Mouse (Mus musculus): Measurements from ENCODE around the gene Ccdc137. TPM values are rescaled to one million over a fixed set of nuclear protein-coding genes. Genes with fewer than 3 reads are reported as not detected.
A peak's percentile ranks its signal among the peaks of the same experiment; 100 is the strongest.
"Not testable (repeated sequence)": the region's sequence is repeated elsewhere in the genome, so short reads cannot be mapped to it uniquely, and the experiment has no call there.

Gene Ccdc137
- 51.5 and 52.0 TPM in 2 replicates for polyA plus RNA-seq (2014; fragmentation: Nextera tagmentation; extraction: Ambion mirVana)

DNA sequence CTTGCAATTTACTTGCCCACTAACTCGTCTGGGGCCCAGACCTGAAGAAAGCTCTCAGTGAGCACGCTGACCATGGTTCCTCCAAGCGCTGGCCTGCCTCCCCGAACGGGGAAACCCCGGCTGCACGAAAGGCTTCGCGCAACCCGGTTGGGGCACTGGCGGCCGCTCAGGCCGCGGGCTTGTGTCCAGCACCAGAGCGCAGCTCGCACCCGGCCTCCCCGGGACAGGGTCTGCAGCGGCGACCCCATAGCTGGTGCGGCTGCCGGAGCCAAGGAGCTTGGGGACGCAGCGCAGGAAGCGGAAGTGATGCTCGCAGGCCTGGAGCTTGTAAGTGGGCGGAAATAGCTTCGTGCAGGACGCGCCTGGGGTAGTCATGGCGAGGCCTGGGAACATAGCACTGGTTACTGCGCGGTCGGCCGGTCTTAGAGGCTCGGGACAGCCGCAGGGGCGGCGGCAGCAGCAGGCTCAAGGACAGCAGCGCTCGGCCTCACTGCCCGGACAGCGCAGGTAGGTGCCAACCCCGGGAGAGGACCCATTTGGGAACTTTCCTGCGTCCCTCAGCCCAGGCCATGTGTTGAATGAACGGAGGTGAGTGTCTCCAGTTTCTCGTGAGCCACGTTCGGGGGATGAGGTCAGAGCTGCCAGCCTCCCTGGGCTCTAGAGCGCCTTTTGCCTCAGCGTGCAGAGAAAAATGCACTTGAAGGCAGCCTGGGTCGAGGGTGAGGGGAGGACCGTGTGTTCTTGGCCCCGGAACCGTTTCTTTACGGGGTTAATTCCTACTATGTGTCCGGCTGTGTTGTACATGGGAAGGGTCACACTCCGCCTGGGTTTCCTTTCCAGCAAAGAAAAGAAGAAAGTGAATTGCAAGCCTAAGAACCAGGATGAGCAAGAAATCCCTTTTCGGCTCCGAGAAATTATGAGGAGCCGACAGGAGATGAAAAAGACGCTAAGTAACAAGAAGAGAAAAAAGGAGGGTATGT lies at the start of gene Ccdc137, which contains the start of gene Oxld1:
Gene Ccdc137 (plus strand): TSS at position 344 of the 980 bp plus-strand sequence.
Gene Oxld1 (minus strand): TSS at position 297 of the 980 bp plus-strand sequence.
- H3K4me1 ChIP-seq (replicated peaks; ENCODE audit: control insufficient read depth, insufficient read depth, low read length), result peaks cover 14% of the 10 kb centered on the region
- H3K36me3 ChIP-seq (ENCODE audit: control insufficient read depth, insufficient read depth, low read length), result peaks cover 27% of the 10 kb centered on the region
- peak within 1 kb of the TSS; percentile 94 for H3K4me3 ChIP-seq (ENCODE audit: low read depth, low read length)
- peak; percentile 88 for ATAC-seq (replicated peaks; ENCODE audit: low FRiP score)
- H3K9ac ChIP-seq (ENCODE audit: low read depth, low read length), result peak within 1 kb of the TSS; percentile 95
- DNase-seq (ENCODE audit: low spot score), result peak; percentile 87
- H3K9me3 ChIP-seq (ENCODE audit: control insufficient read depth, low read length), result no peaks in the 10 kb centered on the region
- peak within 1 kb of the TSS; percentile 84 for H3K27ac ChIP-seq (ENCODE audit: low read depth, low read length)
- H3K27me3 ChIP-seq (replicated peaks; ENCODE audit: control insufficient read depth, insufficient read depth, low read length), result no peaks in the 10 kb centered on the region
- WGBS, result 4% methylated on average over 62 of the region's 62 CpGs
- peak within 1 kb of the TSS; percentile 88 for H3K4me2 ChIP-seq

GRCm38 (mm10) chr11:120413621-120414020 lies 44.3 kb upstream of the Ccdc137 start:
- not testable (repeated sequence) for H3K4me3 ChIP-seq (ENCODE audit: low read depth, low read length); H3K27me3 ChIP-seq (replicated peaks; ENCODE audit: control insufficient read depth, insufficient read depth, low read length); DNase-seq (ENCODE audit: low spot score); H3K4me2 ChIP-seq; H3K4me1 ChIP-seq (replicated peaks; ENCODE audit: control insufficient read depth, insufficient read depth, low read length); H3K9me3 ChIP-seq (ENCODE audit: control insufficient read depth, low read length); H3K9ac ChIP-seq (ENCODE audit: low read depth, low read length); ATAC-seq (replicated peaks; ENCODE audit: low FRiP score); H3K27ac ChIP-seq (ENCODE audit: low read depth, low read length)
- H3K36me3 ChIP-seq (ENCODE audit: control insufficient read depth, insufficient read depth, low read length), result peaks cover 66% of the 10 kb centered on the region
- 93% methylated on average over 7 of the region's 10 CpGs for WGBS

DNA sequence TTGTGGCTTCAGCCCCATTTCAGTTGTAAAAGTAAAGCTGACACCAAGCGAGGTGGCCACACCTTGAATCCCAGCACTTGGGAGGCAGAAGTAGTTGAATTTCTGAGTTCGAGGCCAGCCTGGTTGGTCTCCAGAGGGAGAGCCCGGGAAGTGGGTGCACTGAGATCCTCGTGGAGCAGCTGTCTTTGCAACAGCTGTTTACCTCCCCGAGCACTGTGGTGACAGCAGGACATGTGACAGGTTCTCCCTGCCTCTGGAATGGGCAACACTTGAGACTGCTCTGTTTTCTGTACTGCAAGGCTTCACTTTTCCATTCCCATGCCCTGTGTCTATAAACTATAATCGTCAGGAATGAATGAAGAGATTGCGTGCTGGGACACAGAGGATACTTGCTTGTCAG lies 40.1 kb upstream of the Ccdc137 start:
- Histone ChIP-seq H3K4me1 (replicated peaks; ENCODE audit: control insufficient read depth, insufficient read depth, low read length) (no peaks in the 10 kb centered on the region), H3K4me3 (ENCODE audit: low read depth, low read length) (no peak overlapping the region), H3K9ac (ENCODE audit: low read depth, low read length) (no peak overlapping the region), H3K27ac (ENCODE audit: low read depth, low read length) (no peak overlapping the region), H3K4me2 (no peak overlapping the region), H3K27me3 (replicated peaks; ENCODE audit: control insufficient read depth, insufficient read depth, low read length) (no peaks in the 10 kb centered on the region), H3K9me3 (ENCODE audit: control insufficient read depth, low read length) (no peaks in the 10 kb centered on the region), H3K36me3 (ENCODE audit: control insufficient read depth, insufficient read depth, low read length) (peaks cover 52% of the 10 kb centered on the region)
- no peak for ATAC-seq (replicated peaks; ENCODE audit: low FRiP score)
- no peak for DNase-seq (ENCODE audit: low spot score)
- WGBS, result 90% methylated on average over 7 of the region's 7 CpGs

GRCm38 (mm10) chr11:120418592-120418991 lies 39.3 kb upstream of the Ccdc137 start:
- no peak for DNase-seq (ENCODE audit: low spot score)
- peaks cover 45% of the 10 kb centered on the region for H3K36me3 ChIP-seq (ENCODE audit: control insufficient read depth, insufficient read depth, low read length)
- 100% methylated on average over 1 of the region's 1 CpGs for WGBS

GRCm38 (mm10) chr11:120422651-120423568 lies 35.0 kb upstream of the Ccdc137 start:
- Histone ChIP-seq H3K4me2 (no peak overlapping the region), H3K4me3 (ENCODE audit: low read depth, low read length) (no peak overlapping the region), H3K9ac (ENCODE audit: low read depth, low read length) (no peak overlapping the region), H3K4me1 (replicated peaks; ENCODE audit: control insufficient read depth, insufficient read depth, low read length) (no peaks in the 10 kb centered on the region), H3K27ac (ENCODE audit: low read depth, low read length) (no peak overlapping the region), H3K36me3 (ENCODE audit: control insufficient read depth, insufficient read depth, low read length) (peaks cover 45% of the 10 kb centered on the region), H3K27me3 (replicated peaks; ENCODE audit: control insufficient read depth, insufficient read depth, low read length) (no peaks in the 10 kb centered on the region), H3K9me3 (ENCODE audit: control insufficient read depth, low read length) (no peaks in the 10 kb centered on the region)
- DNase-seq (ENCODE audit: low spot score), result no peak
- 84% methylated on average over 13 of the region's 13 CpGs for WGBS
- no peak for ATAC-seq (replicated peaks; ENCODE audit: low FRiP score)

More at GRCm38 (mm10) chr11:120418592-120418991, 39.3 kb upstream of the Ccdc137 start:
- no peak overlapping the region for H3K4me3 ChIP-seq (ENCODE audit: low read depth, low read length)
- no peak overlapping the region for H3K27ac ChIP-seq (ENCODE audit: low read depth, low read length)
- no peak for ATAC-seq (replicated peaks; ENCODE audit: low FRiP score)
- H3K27me3 ChIP-seq (replicated peaks; ENCODE audit: control insufficient read depth, insufficient read depth, low read length), result no peaks in the 10 kb centered on the region
- H3K4me1 ChIP-seq (replicated peaks; ENCODE audit: control insufficient read depth, insufficient read depth, low read length), result no peaks in the 10 kb centered on the region
- no peak overlapping the region for H3K4me2 ChIP-seq
- no peak overlapping the region for H3K9ac ChIP-seq (ENCODE audit: low read depth, low read length)
- H3K9me3 ChIP-seq (ENCODE audit: control insufficient read depth, low read length), result no peaks in the 10 kb centered on the region

DNA sequence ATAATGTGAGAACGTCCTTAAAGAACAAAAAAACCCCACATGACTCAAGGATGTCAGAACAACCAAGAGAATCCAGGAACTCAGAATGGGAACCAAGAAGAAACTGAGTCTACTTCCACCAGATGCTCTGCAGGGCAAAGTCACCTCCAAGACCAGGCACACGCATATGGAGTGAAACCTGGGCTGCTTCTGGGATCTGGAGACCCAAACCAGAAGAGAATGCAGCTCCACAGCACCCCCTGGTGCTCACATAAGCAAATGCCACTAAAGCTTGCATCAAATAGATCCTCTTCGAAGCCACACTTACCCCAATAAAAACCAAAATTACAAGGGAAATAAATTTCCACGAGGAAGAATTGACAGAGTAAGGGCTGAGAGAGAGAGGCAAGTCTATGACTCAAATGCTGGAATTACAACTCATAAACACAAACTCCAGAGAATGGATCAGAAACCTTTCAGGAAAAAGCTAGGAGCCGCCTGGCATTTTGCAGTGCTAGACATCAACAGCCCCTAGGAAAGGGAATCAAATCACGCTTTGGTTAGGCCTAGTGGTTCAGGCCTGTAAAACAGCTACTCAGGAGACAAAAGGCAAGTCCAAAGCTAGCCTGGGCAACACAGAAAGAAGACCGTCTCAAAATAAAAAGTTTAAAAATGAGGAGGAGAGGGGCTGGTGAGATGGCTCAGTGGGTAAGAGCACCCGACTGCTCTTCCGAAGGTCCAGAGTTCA lies 34.2 kb upstream of the Ccdc137 start:
- ATAC-seq (replicated peaks; ENCODE audit: low FRiP score) (no peak), DNase-seq (ENCODE audit: low spot score) (no peak)
- H3K36me3 ChIP-seq (ENCODE audit: control insufficient read depth, insufficient read depth, low read length), result peaks cover 42% of the 10 kb centered on the region
- no peaks in the 10 kb centered on the region for H3K4me1 ChIP-seq (replicated peaks; ENCODE audit: control insufficient read depth, insufficient read depth, low read length)
- no peak overlapping the region for H3K4me3 ChIP-seq (ENCODE audit: low read depth, low read length)
- no peak overlapping the region for H3K27ac ChIP-seq (ENCODE audit: low read depth, low read length)
- whole genome bisulfite sequencing, result 76% methylated on average over 9 of the region's 9 CpGs
- no peak overlapping the region for H3K4me2 ChIP-seq
- no peaks in the 10 kb centered on the region for H3K9me3 ChIP-seq (ENCODE audit: control insufficient read depth, low read length)
- no peak overlapping the region for H3K9ac ChIP-seq (ENCODE audit: low read depth, low read length)
- H3K27me3 ChIP-seq (replicated peaks; ENCODE audit: control insufficient read depth, insufficient read depth, low read length), result no peaks in the 10 kb centered on the region

- no peaks in the 10 kb centered on the region for H3K27me3 ChIP-seq (replicated peaks; ENCODE audit: control insufficient read depth, insufficient read depth, low read length)
- no peak for DNase-seq (ENCODE audit: low spot score)
- WGBS, result 87% methylated on average over 3 of the region's 3 CpGs
Measured at GRCm38 (mm10) chr11:120426727-120427126, 31.2 kb upstream of the Ccdc137 start.

More at GRCm38 (mm10) chr11:120426727-120427126, 31.2 kb upstream of the Ccdc137 start:
- no peak overlapping the region for H3K27ac ChIP-seq (ENCODE audit: low read depth, low read length)
- peaks cover 37% of the 10 kb centered on the region for H3K36me3 ChIP-seq (ENCODE audit: control insufficient read depth, insufficient read depth, low read length)
- H3K9me3 ChIP-seq (ENCODE audit: control insufficient read depth, low read length), result no peaks in the 10 kb centered on the region
- no peak overlapping the region for H3K9ac ChIP-seq (ENCODE audit: low read depth, low read length)
- H3K4me3 ChIP-seq (ENCODE audit: low read depth, low read length), result no peak overlapping the region
- H3K4me2 ChIP-seq, result no peak overlapping the region
- ATAC-seq (replicated peaks; ENCODE audit: low FRiP score), result no peak
- H3K4me1 ChIP-seq (replicated peaks; ENCODE audit: control insufficient read depth, insufficient read depth, low read length), result no peaks in the 10 kb centered on the region
